Mouse (Mus musculus) kidney, postnatal 4 days (tissue): Measurements from ENCODE around the gene Gga1.
"Not testable (repeated sequence)": the region's sequence is repeated elsewhere in the genome, so short reads cannot be mapped to it uniquely, and the experiment has no call there.

Experiments used
- DNase-seq, 2 experiments: peaks; one replicate each; pipeline ENCODE4 v3.0.0; 2021; ENCODE audit warnings: mixed read lengths in 2 of 2

Gga1 gene

GRCm38 (mm10) chr15:78845321-78845720 lies 31.7 kb upstream of the Gga1 start:
- DNase-seq = no peak

GRCm38 (mm10) chr15:78845867-78846266 lies 31.1 kb upstream of the Gga1 start:
- DNase-seq = peak in 1 of 2 experiments; percentile 52

DNA sequence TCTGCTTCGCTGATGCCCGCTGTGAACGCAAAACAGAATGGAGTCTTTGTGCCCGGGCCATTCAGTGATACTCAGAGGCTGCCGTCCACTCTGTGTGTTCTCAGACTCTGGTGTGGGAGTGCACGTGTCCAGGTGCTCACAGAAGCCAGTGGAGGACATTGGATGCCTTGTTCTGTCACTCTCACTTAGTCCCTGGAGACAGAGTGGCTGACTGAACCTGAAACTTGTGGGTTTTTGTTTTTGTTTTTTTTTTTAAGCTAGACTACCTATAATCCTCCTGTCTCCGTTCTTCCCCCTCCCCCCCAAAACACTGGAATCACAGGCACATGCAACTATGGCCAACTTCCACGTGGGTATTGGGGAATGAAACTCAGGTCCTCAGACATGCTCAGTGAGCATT lies 30.6 kb upstream of the Gga1 start:
- no peak for DNase-seq

DNA sequence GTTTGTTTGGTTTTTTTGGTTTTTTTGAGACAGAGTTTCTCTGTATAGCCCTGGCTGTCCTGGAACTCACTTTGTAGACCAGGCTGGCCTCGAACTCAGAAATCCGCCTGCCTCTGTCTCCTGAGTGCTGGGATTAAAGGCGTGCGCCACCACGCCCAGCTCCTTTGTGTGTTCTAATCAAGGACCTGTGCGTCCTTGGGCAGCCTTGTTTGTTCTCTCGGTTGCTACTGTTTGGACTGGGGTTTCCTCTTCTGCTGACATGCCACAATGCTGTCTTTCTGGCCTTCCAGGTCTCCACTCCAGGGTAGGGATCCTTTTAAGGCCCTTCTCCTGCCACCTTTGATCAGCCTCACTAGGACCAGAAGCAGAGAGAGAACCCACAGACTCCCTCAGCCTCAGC lies 30.2 kb upstream of the Gga1 start:
- not testable (repeated sequence) for DNase-seq

DNA sequence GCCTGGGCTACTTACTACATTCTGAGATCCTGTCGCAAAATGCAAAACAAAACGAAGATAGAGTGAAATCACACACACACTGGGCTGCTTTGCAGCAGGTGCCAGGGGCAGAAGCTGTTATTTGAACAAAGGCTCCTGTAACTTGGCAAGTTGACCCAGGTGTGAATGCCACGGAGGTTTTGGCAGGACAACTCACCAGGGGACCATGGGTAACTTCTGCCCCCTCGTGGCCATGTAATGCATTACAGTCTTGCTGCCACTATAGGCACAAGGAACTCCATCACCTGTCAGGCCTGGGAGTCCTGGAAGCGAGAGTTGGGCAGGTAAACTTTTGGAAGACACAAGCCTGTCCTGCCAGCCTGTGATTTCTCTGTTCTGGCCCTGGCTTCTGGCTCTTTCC lies 28.5 kb upstream of the Gga1 start:
- DNase-seq = peak; percentile 92

GRCm38 (mm10) chr15:78849485-78849884 lies 27.5 kb upstream of the Gga1 start:
- DNase-seq = no peak

- DNase-seq = peak in 1 of 2 experiments; percentile 27
These were observed 26.7 kb upstream of the Gga1 start for GRCm38 (mm10) chr15:78850059-78850824.

DNA sequence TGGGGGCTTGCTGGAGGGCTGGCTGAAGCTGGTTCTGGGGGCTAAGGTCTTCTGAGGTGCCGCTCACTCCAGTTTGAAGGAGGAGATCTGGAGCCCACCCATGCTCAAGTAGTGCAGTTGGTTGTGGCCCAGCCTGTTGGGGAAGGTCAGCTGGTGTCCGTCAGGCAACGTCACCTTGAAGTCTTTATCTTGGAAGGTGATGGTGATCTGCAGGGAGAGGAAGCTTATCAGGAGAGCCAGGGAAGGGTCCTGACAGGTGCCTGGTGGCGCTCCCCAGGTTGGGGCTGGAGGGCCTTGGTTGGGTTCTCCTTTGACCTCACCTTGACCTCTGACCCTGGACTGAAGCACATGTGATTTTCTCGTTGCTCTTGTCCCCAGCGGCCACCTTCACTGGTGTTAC lies 26.0 kb upstream of the Gga1 start:
- no peak for DNase-seq

DNA sequence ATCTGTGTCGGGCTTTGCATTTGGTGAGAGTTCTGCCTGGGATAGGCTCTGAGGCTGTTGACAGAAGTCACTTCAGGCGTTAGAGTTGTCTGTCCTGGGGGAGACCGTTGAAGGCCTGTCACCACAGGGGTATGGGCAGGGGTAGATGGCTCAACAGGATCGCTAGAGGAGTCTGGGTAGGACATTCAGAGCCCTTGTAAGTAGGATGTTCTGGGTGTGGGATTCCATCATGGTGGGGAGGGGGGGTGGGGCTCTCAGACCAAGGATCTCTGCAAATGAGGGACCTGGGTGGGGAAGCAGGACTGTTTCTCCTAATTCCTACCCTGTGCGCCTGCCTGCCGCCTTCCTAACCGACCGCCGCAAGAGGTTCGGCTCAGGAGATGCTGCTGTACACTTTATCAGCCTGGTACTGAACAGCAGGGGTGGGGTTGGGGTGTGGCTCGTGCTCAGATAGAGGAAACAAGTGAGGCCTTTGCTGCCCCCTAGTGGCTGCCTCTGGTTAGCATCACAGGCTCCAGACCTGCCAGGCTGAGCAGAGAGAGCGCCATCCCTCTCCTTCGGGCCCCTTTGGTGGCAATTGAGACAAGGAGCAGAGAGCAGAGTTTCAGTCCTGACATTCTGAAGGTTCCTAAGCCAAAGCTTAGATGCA lies 25.4 kb upstream of the Gga1 start:
- DNase-seq = peak; percentile 97

GRCm38 (mm10) chr15:78855303-78855965 lies 21.6 kb upstream of the Gga1 start, which contains the start of gene Lgals2:
Gene Lgals2, minus strand, starts transcription at chr15:78855529.
- DNase-seq = no peak

DNA sequence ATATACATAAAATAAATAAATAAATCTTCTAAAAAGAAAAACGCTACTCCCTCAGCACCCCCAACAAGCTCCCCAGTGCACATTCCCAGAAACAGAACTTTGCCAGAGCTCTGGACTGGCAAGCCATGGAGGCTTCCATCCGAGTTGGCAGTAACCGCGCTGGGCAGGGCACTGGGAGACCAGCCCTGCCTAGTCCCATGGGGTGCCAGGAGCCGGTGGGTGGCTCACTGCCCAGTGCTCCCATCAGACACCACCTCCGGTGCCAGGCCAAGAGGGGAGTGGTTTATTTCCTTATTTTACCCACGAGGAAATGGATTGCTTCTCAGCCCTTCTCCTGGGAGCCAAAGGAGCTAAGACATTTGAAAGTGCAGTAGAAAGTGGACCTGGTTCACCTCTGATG lies 20.0 kb upstream of the Gga1 start:
- no peak for DNase-seq

DNA sequence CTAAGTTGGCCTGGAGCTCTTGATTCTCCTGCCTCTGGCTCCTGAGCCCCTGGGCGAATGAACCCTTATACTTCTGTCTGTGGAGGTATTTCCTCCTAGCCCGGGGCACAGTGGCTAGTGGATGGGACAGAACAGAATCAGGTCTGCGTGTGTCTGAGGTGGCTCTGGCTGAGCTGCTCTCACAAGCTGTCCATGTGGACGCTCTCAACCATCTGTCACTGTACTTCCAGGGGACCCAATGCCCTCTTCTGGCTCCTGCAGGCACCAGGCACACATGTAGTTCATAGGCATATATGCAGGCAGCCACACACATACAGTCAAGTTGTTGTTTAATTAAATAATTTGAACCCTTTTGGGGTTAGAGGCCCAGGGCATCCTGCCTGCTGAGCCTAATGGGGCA lies 17.7 kb upstream of the Gga1 start:
- DNase-seq = no peak

GRCm38 (mm10) chr15:78859714-78860113 lies 17.3 kb upstream of the Gga1 start:
- peak; percentile 30 to 52 for DNase-seq

DNA sequence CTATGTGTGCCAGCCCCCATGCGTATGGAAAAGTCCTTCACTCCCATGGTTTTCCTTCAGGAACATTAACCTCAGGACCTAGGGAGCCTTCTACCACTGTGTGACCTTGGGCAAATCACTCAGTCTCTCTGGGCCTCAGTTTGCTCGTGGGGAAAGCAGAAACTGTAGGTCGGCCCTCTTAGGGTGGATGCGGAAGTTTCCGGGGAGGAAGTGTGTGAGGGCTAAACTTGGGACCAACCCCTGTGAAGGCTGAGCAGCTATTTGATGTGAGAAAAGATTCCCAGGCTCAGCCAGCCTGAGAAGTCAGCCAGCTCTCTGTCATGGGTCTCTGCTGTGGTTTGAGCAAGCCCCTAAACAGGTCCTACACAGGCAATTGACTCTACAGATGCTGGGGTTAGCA lies 14.7 kb upstream of the Gga1 start:
- DNase-seq = no peak

- peak in 1 of 2 experiments; percentile 34 for DNase-seq
These were observed 13.8 kb upstream of the Gga1 start for GRCm38 (mm10) chr15:78863154-78863553.

- peak; percentile 70 to 81 for DNase-seq
These were observed 13.1 kb upstream of the Gga1 start for GRCm38 (mm10) chr15:78863852-78864253.

- peak; percentile 75 to 84 for DNase-seq
These were observed 8.6 kb upstream of the Gga1 start for GRCm38 (mm10) chr15:78868398-78868797.

DNA sequence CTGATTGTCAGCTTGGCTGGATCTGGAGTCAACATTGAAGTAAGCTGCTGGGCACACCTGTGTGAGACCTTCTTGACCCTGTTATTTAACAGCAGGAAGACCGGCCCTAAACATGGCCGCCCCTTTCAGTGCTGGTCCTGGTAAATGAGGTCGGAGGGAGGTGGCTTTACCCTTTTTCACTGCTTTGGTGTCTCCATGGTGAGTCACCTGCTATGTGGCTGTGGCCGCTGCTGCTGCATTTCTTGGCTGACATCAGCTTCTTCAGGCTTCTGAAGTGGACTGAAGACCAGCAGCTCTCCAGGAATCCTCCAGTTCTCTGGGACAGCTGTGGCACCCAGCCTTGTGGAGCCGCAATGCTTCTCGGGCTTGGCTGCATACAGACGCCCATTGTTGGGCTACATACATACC lies 8.2 kb upstream of the Gga1 start:
- DNase-seq = peak in 1 of 2 experiments; percentile 34

DNA sequence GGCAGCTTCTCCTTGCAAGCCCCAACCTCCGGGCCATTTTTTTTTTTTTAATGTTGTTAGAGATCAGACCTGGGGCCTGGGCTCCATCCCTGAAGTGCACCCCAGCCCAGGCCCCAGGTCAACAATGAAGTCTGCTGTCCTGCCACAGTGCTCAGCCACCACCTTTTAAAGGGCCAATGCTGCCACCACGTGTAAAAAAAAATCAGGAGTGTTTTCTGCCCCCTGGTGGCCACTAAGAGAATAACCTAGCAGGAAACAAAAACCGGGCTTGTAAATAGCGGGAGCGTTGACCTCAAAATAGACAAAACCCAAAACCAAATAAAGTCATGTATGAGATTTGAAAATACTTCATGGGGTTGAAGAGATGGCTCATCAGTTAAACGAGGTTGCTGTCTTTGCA lies 7.2 kb upstream of the Gga1 start:
- DNase-seq = peak; percentile 55 to 70

- no peak for DNase-seq
These were observed 4.9 kb upstream of the Gga1 start for GRCm38 (mm10) chr15:78872021-78872608.

DNA sequence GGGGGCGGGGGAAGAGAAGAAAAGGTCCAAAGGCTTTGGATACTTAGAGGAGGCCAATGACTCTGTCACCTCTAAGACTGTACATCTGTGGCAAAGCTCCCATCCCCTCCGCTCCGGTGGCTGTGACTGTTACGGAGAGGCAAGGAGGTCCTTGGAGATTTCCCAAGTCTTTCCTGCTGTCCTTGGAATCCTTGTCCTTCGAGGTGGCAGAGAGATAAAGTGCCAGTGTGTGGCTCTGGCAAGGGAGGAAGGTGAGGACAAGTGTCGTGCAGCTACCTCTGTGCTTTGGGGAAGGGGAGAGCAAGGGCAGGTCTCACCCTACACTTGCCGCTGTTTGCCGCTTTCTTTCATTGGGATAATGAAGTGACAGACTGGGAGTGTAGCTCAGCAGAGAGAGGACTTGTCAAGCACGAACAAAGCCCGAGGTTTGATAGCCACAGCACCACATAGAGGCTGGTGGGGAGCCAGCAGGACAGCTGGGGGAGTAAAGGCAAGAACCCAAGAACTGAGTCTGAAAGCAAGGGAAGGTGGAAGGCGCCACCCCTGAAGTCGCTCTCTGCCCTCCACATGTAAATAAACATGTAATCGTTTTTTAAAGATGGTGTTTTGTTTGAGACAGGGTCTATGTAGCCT lies 3.1 kb upstream of the Gga1 start:
- DNase-seq = no peak

GRCm38 (mm10) chr15:78874989-78875388 lies 2.0 kb upstream of the Gga1 start:
- no peak for DNase-seq

DNA sequence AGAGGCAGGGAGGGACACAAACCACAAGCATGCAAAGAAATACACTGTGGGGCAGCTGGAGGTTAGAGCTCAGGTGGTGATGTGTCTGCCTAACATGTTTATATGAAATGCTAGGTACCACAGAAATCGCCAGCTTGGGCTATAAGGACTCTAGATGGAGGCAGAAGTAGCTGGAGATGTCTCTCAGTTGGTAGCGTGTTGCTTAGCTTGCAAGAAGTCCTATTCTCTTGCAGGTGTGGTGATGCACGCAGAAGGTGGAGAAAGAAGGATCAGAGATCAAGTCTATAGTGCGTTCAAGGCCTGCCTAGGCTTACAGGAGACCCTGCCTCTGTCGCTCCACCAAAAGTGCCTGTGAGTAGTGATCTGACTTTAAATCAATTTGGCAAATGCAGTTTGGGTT lies 1.5 kb upstream of the Gga1 start:
- no peak for DNase-seq
